Mouse (Mus musculus) MEL (cell line): ENCODE results near the gene Emsy. TPM values are rescaled to one million over a fixed set of nuclear protein-coding genes. Genes with fewer than 3 reads are reported as not detected.

Experiments used
- DNase-seq: peaks from one replicate; pipeline ENCODE4 v3.0.0; 2011; ENCODE audit warnings: low read depth, low spot score
- H3K27ac ChIP-seq: 2 replicates; pipeline ENCODE4 v1.5.1; 2012; ENCODE audit warnings: low read depth, mild to moderate bottlenecking, control low read depth, low read length, moderate library complexity; ENCODE audit not compliant: control insufficient read depth
- H3K27me3 ChIP-seq, 2 experiments: fragments of 150-350 bp in 1 of 2; sonication (generic) in 1 of 2; 2 replicates each; pipeline ENCODE4 v1.6.1; 2012; ENCODE audit warnings: low read length in 2 of 2, mild to moderate bottlenecking in 2 of 2, improper control_type of control experiment in 1 of 2, moderate library complexity in 1 of 2; ENCODE audit not compliant: insufficient read depth in 2 of 2, control insufficient read depth in 1 of 2
- H3K36me3 ChIP-seq, 2 experiments: 2 replicates each; pipeline ENCODE4 v1.6.1; 2012 to 2014; ENCODE audit warnings: low read length in 2 of 2, improper control_type of control experiment in 1 of 2, inconsistent platforms in 1 of 2, mild to moderate bottlenecking in 1 of 2; ENCODE audit not compliant: insufficient read depth in 2 of 2, control insufficient read depth in 1 of 2
- H3K4me1 ChIP-seq, 2 experiments: fragments of 150-350 bp in 1 of 2; sonication (generic) in 1 of 2; 2 replicates each; pipeline ENCODE4 v1.6.1; 2012; ENCODE audit warnings: low read length in 2 of 2, improper control_type of control experiment in 1 of 2, mild to moderate bottlenecking in 1 of 2; ENCODE audit not compliant: insufficient read depth in 2 of 2, control insufficient read depth in 1 of 2
- H3K4me3 ChIP-seq, 2 experiments: fragments of 150-350 bp in 1 of 2; sonication (generic) in 1 of 2; 2 replicates each; pipeline ENCODE4 v1.5.1; 2012; ENCODE audit warnings: low read depth in 2 of 2, low read length in 2 of 2, mild to moderate bottlenecking in 2 of 2, moderate library complexity in 2 of 2, control low read depth in 1 of 2, improper control_type of control experiment in 1 of 2; ENCODE audit not compliant: control insufficient read depth in 1 of 2, insufficient read depth in 1 of 2
- H3K79me2 ChIP-seq: 2 replicates; pipeline ENCODE4 v1.6.1; 2012; ENCODE audit warnings: mild to moderate bottlenecking, low read length, moderate library complexity; ENCODE audit not compliant: control insufficient read depth, poor library complexity, insufficient read depth
- H3K9ac ChIP-seq: 2 replicates; pipeline ENCODE4 v1.6.1; 2012; ENCODE audit warnings: low read depth, mild to moderate bottlenecking, control low read depth, low read length, moderate library complexity; ENCODE audit not compliant: control insufficient read depth, poor library complexity, severe bottlenecking
- H3K9me3 ChIP-seq: fragments of 150-350 bp; sonication (generic); replicated peaks from 2 replicates; pipeline ENCODE4 v1.6.1; 2012; ENCODE audit warnings: mild to moderate bottlenecking, low read length, improper control_type of control experiment, moderate library complexity; ENCODE audit not compliant: insufficient read depth
- CHD2 ChIP-seq: IDR thresholded peaks from 2 replicates; pipeline ENCODE4 v1.6.1; 2011; ENCODE audit warnings: low read length, improper control_type of control experiment
- JUND ChIP-seq: IDR thresholded peaks from 2 replicates; pipeline ENCODE4 v1.6.1; 2011; ENCODE audit warnings: low read depth, mild to moderate bottlenecking, improper control_type of control experiment, low read length
- MEF2A ChIP-seq: IDR thresholded peaks from 2 replicates; pipeline ENCODE4 v1.6.1; 2014; ENCODE audit warnings: low read depth, mild to moderate bottlenecking, inconsistent platforms, low read length, improper control_type of control experiment; ENCODE audit not compliant: poor library complexity, insufficient replicate concordance, severe bottlenecking; ENCODE audit errors: extremely low read depth
- USF1 ChIP-seq: IDR thresholded peaks from 2 replicates; pipeline ENCODE4 v1.6.1; 2014; ENCODE audit warnings: low read depth, mild to moderate bottlenecking, inconsistent platforms, low read length, improper control_type of control experiment, moderate library complexity
- ZKSCAN1 ChIP-seq: IDR thresholded peaks from 2 replicates; pipeline ENCODE4 v1.6.1; 2012; ENCODE audit warnings: low read depth, mild to moderate bottlenecking, inconsistent platforms, low read length, improper control_type of control experiment, moderate library complexity
- polyA plus RNA-seq, 2 experiments: library from polyadenylated mRNA; stranded (reverse) in 1 of 2; unstranded in 1 of 2; fragments of >175 nt in 1 of 2; fragments of >200 nt in 1 of 2; gene quantifications; 2 replicates each; pipeline versions ENCODE4 v1.2.1 to v1.2.4; 2012; ENCODE audit warnings: low replicate concordance in 2 of 2, low read depth in 1 of 2; ENCODE audit not compliant: insufficient read length in 2 of 2, insufficient read depth in 1 of 2, missing spikeins in 1 of 2
- total RNA-seq: library from RNA; depleted of rRNA; stranded (reverse); fragments of 300-350 nt; gene quantifications from 2 replicates; pipeline ENCODE4 v1.2.3, GENCODE M21; 2012; rRNA removed

Emsy gene
- total and polyA plus RNA-seq, 3 experiments: 10.2 to 24.1 TPM; not detected in 1

DNA sequence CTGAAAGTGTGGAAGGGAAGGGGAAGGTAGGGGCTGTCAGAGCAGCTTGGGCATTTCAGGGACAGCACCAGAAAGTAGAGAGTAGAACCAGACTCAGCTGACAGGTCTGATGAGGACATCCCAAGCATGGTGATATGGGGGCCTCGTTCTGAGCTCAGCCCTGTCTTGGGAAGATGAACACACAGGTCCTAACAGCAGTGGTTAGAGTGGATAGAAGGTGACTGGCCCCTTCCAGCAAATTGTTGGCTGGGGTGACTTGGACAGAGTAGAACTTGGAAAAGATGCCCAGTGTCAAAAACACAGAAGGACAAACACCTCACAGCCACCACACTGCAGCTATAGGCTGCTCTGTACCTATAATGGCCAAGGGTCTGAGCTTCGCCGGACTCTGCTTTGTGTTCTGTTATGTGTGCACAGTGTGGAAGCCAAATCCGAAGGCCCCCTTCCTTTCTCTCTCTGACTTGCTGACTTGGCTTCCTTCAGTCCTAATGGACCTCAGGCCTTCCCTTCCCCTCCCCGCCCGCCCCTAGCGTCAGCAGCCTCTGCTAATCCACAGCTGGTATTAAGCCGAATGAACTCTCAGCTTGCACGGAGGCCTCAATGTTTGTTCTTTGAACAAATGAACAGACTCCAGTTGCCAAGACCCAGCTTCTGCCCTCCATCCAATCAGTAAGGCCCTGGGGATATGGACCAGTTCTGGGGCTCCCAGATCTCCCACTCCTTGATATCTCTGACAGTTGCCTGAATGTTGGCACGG lies 119.2 kb downstream of the Emsy start:
- Histone ChIP-seq H3K79me2 (no peaks in the 10 kb centered on the region), H3K27me3 (no peaks in the 10 kb centered on the region; a peak in 1 of 4 replicates), H3K27ac (no peak overlapping the region), H3K36me3 (no peaks in the 10 kb centered on the region), H3K4me3 (no peak overlapping the region), H3K4me1 (peaks cover 0 to 8% of the 10 kb centered on the region in 2 experiments; a peak in 1 of 4 replicates), H3K9ac (no peak overlapping the region), H3K9me3 (no peaks in the 10 kb centered on the region)
- DNase-seq: no peak
- TF ChIP-seq JUND (no peak), ZKSCAN1 (no peak), MEF2A (no peak), USF1 (no peak), CHD2 (no peak)

Other genes with a start within 250 kb of the Emsy start
- gene Gucy2d, start 216.4 kb downstream of the Emsy start, total RNA-seq: not detected in 2 replicates
- gene Gucy2d, start 216.4 kb downstream of the Emsy start, polyA plus RNA-seq: not detected
- gene Lrrc32, start 167.5 kb downstream of the Emsy start, total RNA-seq: not detected in 2 replicates
- gene Lrrc32, start 167.5 kb downstream of the Emsy start, polyA plus RNA-seq: not detected
- 45.0 and 52.7 TPM in 2 replicates for gene Thap12, start 46.3 kb upstream of the Emsy start, total RNA-seq
- gene Thap12, start 46.3 kb upstream of the Emsy start, polyA plus RNA-seq: 100 to 1,000 TPM in 1 of 2 experiments, 10 to 100 TPM in 1; 47.7 to 140 TPM
- not detected in 2 replicates for gene Wnt11, start 178.3 kb upstream of the Emsy start, total RNA-seq
- not detected for gene Wnt11, start 178.3 kb upstream of the Emsy start, polyA plus RNA-seq